Mouse (Mus musculus) CH12.LX (cell line): Measurements from ENCODE around the gene Erf. TPM values are rescaled to one million over a fixed set of nuclear protein-coding genes. Genes with fewer than 3 reads are reported as not detected.

Source experiments
- DNase-seq: peaks from one replicate; pipeline ENCODE4 v3.0.0-alpha.2; 2013; ENCODE audit errors: extremely low read depth
- H3K27ac ChIP-seq: 2 replicates; pipeline ENCODE4 v1.5.1; 2012; ENCODE audit warnings: low read depth, mild to moderate bottlenecking, control low read depth, moderate library complexity; ENCODE audit not compliant: insufficient read depth
- H3K27me3 ChIP-seq: replicated peaks from 2 replicates; pipeline ENCODE3; 2012; ENCODE audit warnings: inconsistent platforms
- H3K36me3 ChIP-seq, 2 experiments: replicated peaks in 1 of 2; 2 replicates each; pipeline versions ENCODE3 to v1.6.1; 2012; ENCODE audit warnings: inconsistent platforms in 1 of 2, low read length in 1 of 2, mild to moderate bottlenecking in 1 of 2, mixed read lengths in 1 of 2, moderate library complexity in 1 of 2; ENCODE audit not compliant: control insufficient read depth in 1 of 2, insufficient read depth in 1 of 2
- H3K4me1 ChIP-seq, 2 experiments: 2 replicates each; pipeline ENCODE4 v1.6.1; 2012; ENCODE audit warnings: inconsistent platforms in 1 of 2, moderate library complexity in 1 of 2; ENCODE audit not compliant: insufficient read depth in 2 of 2, control insufficient read depth in 1 of 2
- H3K4me2 ChIP-seq: 2 replicates; pipeline ENCODE4 v1.6.1; 2012; ENCODE audit warnings: low read depth, mild to moderate bottlenecking, control low read depth; ENCODE audit not compliant: poor library complexity, insufficient read depth, severe bottlenecking
- H3K4me3 ChIP-seq, 3 experiments: fragments of 150-350 bp in 1 of 3; sonication (generic) in 1 of 3; replicated peaks in 1 of 3; 2 replicates each; pipeline versions ENCODE3 to v1.5.1; 2011 to 2012; ENCODE audit warnings: low read depth in 2 of 3, low read length in 2 of 3, mild to moderate bottlenecking in 2 of 3, moderate library complexity in 2 of 3, control low read depth in 1 of 3, improper control_type of control experiment in 1 of 3, inconsistent platforms in 1 of 3, mixed read lengths in 1 of 3; ENCODE audit not compliant: poor library complexity in 1 of 3
- H3K79me2 ChIP-seq: replicated peaks from 2 replicates; pipeline ENCODE4 v1.6.1; 2012; ENCODE audit warnings: mild to moderate bottlenecking, moderate library complexity; ENCODE audit not compliant: control insufficient read depth, poor library complexity, insufficient read depth, severe bottlenecking; ENCODE audit errors: extremely low read depth
- H3K9ac ChIP-seq: 2 replicates; pipeline ENCODE4 v1.6.1; 2012; ENCODE audit warnings: low read depth, mild to moderate bottlenecking, control low read depth, moderate library complexity; ENCODE audit not compliant: insufficient read depth
- H3K9me3 ChIP-seq: replicated peaks from 2 replicates; pipeline ENCODE3; 2012; ENCODE audit warnings: low read length, inconsistent platforms, mixed read lengths
- CTCF ChIP-seq, 2 experiments: IDR thresholded peaks in 1 of 2; conservative IDR thresholded peaks in 1 of 2; 2 replicates each; pipeline ENCODE4 v1.5.1; 2011 to 2012; ENCODE audit warnings: low read depth in 2 of 2, low read length in 2 of 2, improper control_type of control experiment in 1 of 2, inconsistent platforms in 1 of 2, mild to moderate bottlenecking in 1 of 2, moderate library complexity in 1 of 2
- ELF1 ChIP-seq: IDR thresholded peaks from 2 replicates; pipeline ENCODE4 v1.6.1; 2014; ENCODE audit warnings: low read depth, mild to moderate bottlenecking, inconsistent platforms, low read length, improper control_type of control experiment
- EP300 ChIP-seq: IDR thresholded peaks from 2 replicates; pipeline ENCODE4 v1.6.1; 2011; ENCODE audit warnings: low read length, improper control_type of control experiment
- JUN ChIP-seq: IDR thresholded peaks from 2 replicates; pipeline ENCODE4 v1.6.1; 2011; ENCODE audit warnings: low read depth, mild to moderate bottlenecking, low read length, improper control_type of control experiment, moderate library complexity; ENCODE audit not compliant: insufficient read depth
- MAFK ChIP-seq: IDR thresholded peaks from 2 replicates; pipeline ENCODE4 v1.6.1; 2011; ENCODE audit warnings: low read length, improper control_type of control experiment; ENCODE audit not compliant: insufficient replicate concordance
- MAX ChIP-seq: IDR thresholded peaks from 2 replicates; pipeline ENCODE4 v1.6.1; 2011; ENCODE audit warnings: low read length, improper control_type of control experiment
- MAZ ChIP-seq: IDR thresholded peaks from 2 replicates; pipeline ENCODE4 v1.6.1; 2012; ENCODE audit warnings: low read depth, mild to moderate bottlenecking, inconsistent platforms, low read length, improper control_type of control experiment, moderate library complexity
- MEF2A ChIP-seq: IDR thresholded peaks from 2 replicates; pipeline ENCODE4 v1.6.1; 2014; ENCODE audit warnings: low read depth, mild to moderate bottlenecking, inconsistent platforms, low read length, improper control_type of control experiment, borderline replicate concordance
- MXI1 ChIP-seq: IDR thresholded peaks from 2 replicates; pipeline ENCODE4 v1.6.1; 2011; ENCODE audit warnings: mild to moderate bottlenecking, low read depth, low read length, improper control_type of control experiment
- MYC ChIP-seq: IDR thresholded peaks from 2 replicates; pipeline ENCODE4 v1.6.1; 2011; ENCODE audit warnings: low read depth, mild to moderate bottlenecking, improper control_type of control experiment, low read length
- NELFE ChIP-seq: IDR thresholded peaks from 2 replicates; pipeline ENCODE4 v1.6.1; 2011; ENCODE audit warnings: low read depth, low read length, improper control_type of control experiment
- PAX5 ChIP-seq: IDR thresholded peaks from 2 replicates; pipeline ENCODE4 v1.6.1; 2012; ENCODE audit warnings: low read length, inconsistent platforms, mixed read lengths
- POLR2A ChIP-seq: IDR thresholded peaks from 2 replicates; pipeline ENCODE4 v1.6.1; 2011; ENCODE audit warnings: low read depth, mild to moderate bottlenecking, improper control_type of control experiment, low read length
- POLR2AphosphoS2 ChIP-seq: IDR thresholded peaks from 2 replicates; pipeline ENCODE4 v1.6.1; 2011; ENCODE audit warnings: low read depth, low read length, improper control_type of control experiment
- SIN3A ChIP-seq: IDR thresholded peaks from 2 replicates; pipeline ENCODE4 v1.6.1; 2012; ENCODE audit warnings: low read length, improper control_type of control experiment, inconsistent platforms
- TBP ChIP-seq: conservative IDR thresholded peaks from 2 replicates; pipeline ENCODE4 v1.6.1; 2011; ENCODE audit warnings: low read depth, low read length, improper control_type of control experiment
- TCF12 ChIP-seq: IDR thresholded peaks from 2 replicates; pipeline ENCODE4 v1.6.1; 2014; ENCODE audit warnings: low read depth, mild to moderate bottlenecking, inconsistent platforms, low read length, improper control_type of control experiment
- USF2 ChIP-seq: conservative IDR thresholded peaks from 2 replicates; pipeline ENCODE4 v1.6.1; 2011; ENCODE audit warnings: low read depth, low read length, improper control_type of control experiment
- ZC3H11A ChIP-seq: IDR thresholded peaks from 2 replicates; pipeline ENCODE4 v1.6.1; 2012; ENCODE audit warnings: low read depth, mild to moderate bottlenecking, inconsistent platforms, low read length, improper control_type of control experiment
- ZKSCAN1 ChIP-seq: IDR thresholded peaks from 2 replicates; pipeline ENCODE4 v1.6.1; 2012; ENCODE audit warnings: low read depth, inconsistent platforms, low read length, improper control_type of control experiment, borderline replicate concordance
- ZMIZ1 ChIP-seq: IDR thresholded peaks from 2 replicates; pipeline ENCODE4 v1.6.1; 2012; ENCODE audit warnings: low read depth, mild to moderate bottlenecking, inconsistent platforms, low read length, improper control_type of control experiment
- ZNF384 ChIP-seq: IDR thresholded peaks from 2 replicates; pipeline ENCODE4 v1.6.1; 2012; ENCODE audit warnings: low read depth, low read length, improper control_type of control experiment, inconsistent platforms
- dilution Hi-C: fragments of 300-500 bp; cut with MboI; formaldehyde crosslinking; loops from 2 replicates; pipeline ENCODE4 v1.14.3; 2020; ENCODE audit warnings: low sequenced_read_pairs; ENCODE audit not compliant: extremely low pct_unique_long_range_greater_than_20kb, extremely low pct_ligation_motif_present
- in situ Hi-C: fragments of 300-500 bp; cut with MboI; formaldehyde crosslinking; loops from 3 replicates; pipeline ENCODE4 v1.14.3; 2019; ENCODE audit warnings: low sequenced_read_pairs, low pct_ligation_motif_present, low pct_unique_long_range_greater_than_20kb, mixed read lengths
- polyA plus RNA-seq: library from polyadenylated mRNA; unstranded; fragments of >175 nt; gene quantifications from 2 replicates; pipeline ENCODE4 v1.2.1, GENCODE M21; 2012; ENCODE audit warnings: low read depth; ENCODE audit not compliant: insufficient read length
- total RNA-seq, 2 experiments: library from RNA; depleted of rRNA; stranded (reverse); fragments of 300-350 nt in 1 of 2; fragments of >200 nt in 1 of 2; gene quantifications; 2 replicates each; pipeline ENCODE4 v1.2.3; 2012 to 2014

Gene Erf
- total and polyA plus RNA-seq, 3 experiments: 6.1 to 15.4 (median 13.2) TPM

- Histone ChIP-seq H3K9me3 (no peaks in the 10 kb centered on the region), H3K36me3 (peaks cover 30 to 59% of the 10 kb centered on the region in 2 experiments), H3K27ac (no peak overlapping the region), H3K79me2 (0 out of 2 replicates have a peak, but pooled peaks cover 2% of the 10 kb centered on the region), H3K4me2 (no peak overlapping the region), H3K4me1 (peaks cover 49 to 69% of the 10 kb centered on the region in 2 experiments), H3K27me3 (no peaks in the 10 kb centered on the region), H3K9ac (no peak overlapping the region), H3K4me3 (no peak overlapping the region)
- TF ChIP-seq ELF1: no peak
- TF ChIP-seq JUN: no peak
- no peak for TF ChIP-seq ZC3H11A
- no peak for TF ChIP-seq MAFK
- TF ChIP-seq TCF12: no peak
- no peak for TF ChIP-seq PAX5
- no peak for TF ChIP-seq EP300
- TF ChIP-seq USF2: no peak
- no peak for TF ChIP-seq MAZ
- TF ChIP-seq CTCF (conservative IDR thresholded peaks at IDR 0.05 in 1 of 2, IDR thresholded peaks at IDR 0.05 in 1 of 2; ENCODE audit: low read depth in 2 of 2, low read length in 2 of 2): no peak
- TF ChIP-seq SIN3A: no peak
- no peak for TF ChIP-seq POLR2A
- in situ Hi-C loops: loop anchor here (10.0 kb wide), 1 partner anchor 88 kb away; no protein-coding TSS in a partner anchor
- DNase-seq: no peak
- dilution Hi-C loops: no loop called here
Observed at GRCm38 (mm10) chr7:25272445-25273258, 22.1 kb upstream of the Erf start.

GRCm38 (mm10) chr7:25271651-25272444 is 21.3 kb upstream of the Erf start:
- Histone ChIP-seq H3K4me1 (peaks cover 45 to 65% of the 10 kb centered on the region in 2 experiments), H3K27me3 (no peaks in the 10 kb centered on the region), H3K27ac (no peak overlapping the region), H3K36me3 (peaks cover 30 to 59% of the 10 kb centered on the region in 2 experiments), H3K4me3 (no peak overlapping the region), H3K79me2 (0 out of 2 replicates have a peak, but pooled peaks cover 2% of the 10 kb centered on the region), H3K9ac (no peak overlapping the region), H3K4me2 (no peak overlapping the region), H3K9me3 (no peaks in the 10 kb centered on the region)
- in situ Hi-C loops: loop anchor here (10.0 kb wide), 1 partner anchor 87 kb away; no protein-coding TSS in a partner anchor
- no peak for DNase-seq
- dilution Hi-C loops: no loop called here
- TF ChIP-seq MEF2A: no peak
- TF ChIP-seq MYC: no peak
- TF ChIP-seq MAX: no peak
- TF ChIP-seq ZMIZ1: no peak
- TF ChIP-seq CTCF (conservative IDR thresholded peaks at IDR 0.05 in 1 of 2, IDR thresholded peaks at IDR 0.05 in 1 of 2; ENCODE audit: low read depth in 2 of 2, low read length in 2 of 2): no peak
- no peak for TF ChIP-seq NELFE
- no peak for TF ChIP-seq ZC3H11A
- TF ChIP-seq POLR2AphosphoS2: no peak
- TF ChIP-seq MXI1: no peak
- TF ChIP-seq ZKSCAN1: no peak
- no peak for TF ChIP-seq TBP
- TF ChIP-seq ZNF384: no peak
